Mouse (Mus musculus) neural tube, embryonic 11.5 days (tissue): ENCODE measurements around the gene Cacna1c. TPM values are rescaled to one million over a fixed set of nuclear protein-coding genes. Genes with fewer than 3 reads are reported as not detected.

ENCODE experiments used
- ATAC-seq: fragments of 200-750 bp; cut with Nextera tagmentation; 2 replicates; pipeline ENCODE4 v1.8.0; 2017; ENCODE audit warnings: moderate number of reproducible peaks, mild to moderate bottlenecking, moderate TSS enrichment, moderate library complexity; ENCODE audit not compliant: insufficient read depth, low FRiP score, low TSS enrichment
- DNase-seq: peaks from one replicate; pipeline ENCODE4 v3.0.0-alpha.2; 2015; ENCODE audit warnings: low spot score
- H3K27ac ChIP-seq: fragments of 300-500 bp; sonication (generic); 2 replicates; pipeline ENCODE4 v1.5.1; 2014; ENCODE audit warnings: low read depth, mild to moderate bottlenecking, low read length
- H3K27me3 ChIP-seq: fragments of 300-500 bp; sonication (generic); 2 replicates; pipeline ENCODE4 v1.6.1; 2014; ENCODE audit warnings: mild to moderate bottlenecking, low read length, mixed read lengths; ENCODE audit not compliant: control insufficient read depth, insufficient read depth
- H3K36me3 ChIP-seq: fragments of 300-500 bp; sonication (generic); 2 replicates; pipeline ENCODE4 v1.6.1; 2014; ENCODE audit warnings: mild to moderate bottlenecking, low read length, moderate library complexity, mixed read lengths; ENCODE audit not compliant: control insufficient read depth, insufficient read depth
- H3K4me1 ChIP-seq: fragments of 300-500 bp; sonication (generic); 2 replicates; pipeline ENCODE4 v1.6.1; 2014; ENCODE audit warnings: low read length, mixed read lengths; ENCODE audit not compliant: control insufficient read depth, insufficient read depth
- H3K4me2 ChIP-seq: fragments of 300-500 bp; sonication (generic); 2 replicates; pipeline ENCODE4 v1.6.1; 2014; ENCODE audit warnings: low read depth, mild to moderate bottlenecking, moderate library complexity
- H3K4me3 ChIP-seq: fragments of 300-500 bp; sonication (generic); 2 replicates; pipeline ENCODE4 v1.5.1; 2014; ENCODE audit warnings: low read depth, low read length
- H3K9ac ChIP-seq: fragments of 300-500 bp; sonication (generic); 2 replicates; pipeline ENCODE4 v1.6.1; 2014; ENCODE audit warnings: mild to moderate bottlenecking, low read length
- H3K9me3 ChIP-seq: fragments of 300-500 bp; sonication (generic); 2 replicates; pipeline ENCODE4 v1.6.1; 2016; ENCODE audit warnings: low read length; ENCODE audit not compliant: control insufficient read depth
- WGBS: fragments of 180-500 bp; shearing (Covaris S2); extraction: QIAGEN DNeasy Blood & Tissue Kit; methylation state at CpG from one replicate; pipeline ENCODE4 v1.1.7; 2014; 5-methylcytosine and 5-hydroxymethylcytosine counted together
- polyA plus RNA-seq: library from polyadenylated mRNA; unstranded; fragments of >200 nt; fragmentation: Nextera tagmentation; extraction: Ambion mirVana; gene quantifications from 2 replicates; pipeline ENCODE4 v1.2.1, GENCODE M21; 2014

Cacna1c gene
- polyA plus RNA-seq, 1 experiment from 2014 or later = 3.3 TPM

DNA sequence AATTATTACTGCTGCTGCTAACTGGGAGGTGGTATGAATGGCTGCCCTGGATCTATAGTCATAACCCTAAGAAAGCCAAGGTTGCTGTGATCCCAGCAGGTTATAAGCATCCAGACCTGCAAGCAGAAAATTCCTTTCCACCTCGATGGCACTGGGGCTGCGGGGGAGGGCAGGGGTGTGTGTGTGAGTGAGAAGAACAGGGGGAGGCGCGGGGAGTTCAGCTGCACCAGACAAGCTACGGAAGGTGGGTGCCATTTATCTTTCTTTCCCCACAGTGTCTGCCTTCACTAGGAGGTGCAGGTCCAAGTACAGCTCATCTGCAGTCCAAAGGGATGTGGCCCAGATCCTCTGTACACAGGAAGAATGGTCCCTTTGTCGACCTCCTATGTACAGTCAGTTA lies 473.9 kb downstream of the Cacna1c start:
- ATAC-seq = no peak
- 67% methylated on average over 6 of the region's 6 CpGs for WGBS
- no peaks in the 10 kb centered on the region for H3K9me3 ChIP-seq
- H3K4me1 ChIP-seq = no peaks in the 10 kb centered on the region; the same call in 1 of the 2 replicates
- H3K4me3 ChIP-seq = no peak overlapping the region
- no peaks in the 10 kb centered on the region for H3K36me3 ChIP-seq
- DNase-seq = no peak
- H3K27ac ChIP-seq = no peak overlapping the region
- no peaks in the 10 kb centered on the region for H3K27me3 ChIP-seq
- H3K9ac ChIP-seq = no peak overlapping the region
- no peak overlapping the region for H3K4me2 ChIP-seq

DNA sequence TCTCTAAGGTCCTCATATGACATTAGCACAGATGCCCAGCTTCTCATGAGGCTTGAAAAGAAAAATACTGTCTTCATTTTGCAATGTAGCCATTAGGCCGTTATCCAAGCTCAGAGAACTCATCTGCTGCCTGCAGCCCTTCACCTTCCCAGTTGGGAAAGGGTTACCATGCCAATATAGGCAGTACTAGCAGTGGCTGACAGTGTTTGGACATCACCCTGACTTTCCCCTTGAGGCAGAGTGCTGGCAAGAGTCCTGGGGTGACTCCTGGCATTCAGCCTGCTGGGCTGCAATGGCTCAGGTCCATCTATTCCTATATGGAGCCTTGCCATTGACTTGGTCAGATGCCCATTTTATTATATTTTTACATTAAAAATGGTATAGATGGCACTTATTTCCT lies 476.7 kb downstream of the Cacna1c start:
- ATAC-seq = no peak

DNA sequence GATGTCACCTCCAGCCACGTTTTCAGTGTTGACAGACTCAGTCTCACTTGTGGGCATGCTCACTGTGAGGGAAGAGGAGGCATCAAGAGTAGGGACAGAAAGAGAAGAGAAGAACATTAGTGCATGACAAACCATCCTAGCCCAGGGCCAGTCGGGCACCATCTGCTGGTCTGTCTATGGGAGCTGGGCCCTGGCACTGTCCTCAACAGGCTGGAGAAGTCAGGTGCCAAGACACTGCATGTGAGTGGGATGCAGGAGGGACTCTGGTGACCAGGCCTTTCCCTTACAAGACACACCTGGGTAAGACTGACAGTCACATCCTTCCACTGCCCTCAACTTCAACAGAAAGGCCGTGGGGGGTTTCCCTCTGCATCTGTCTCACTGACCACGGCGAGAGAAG lies 482.9 kb downstream of the Cacna1c start:
- no peaks in the 10 kb centered on the region for H3K9me3 ChIP-seq
- no peak overlapping the region for H3K27ac ChIP-seq
- no peak for DNase-seq
- H3K9ac ChIP-seq = no peak overlapping the region
- H3K36me3 ChIP-seq = no peaks in the 10 kb centered on the region
- no peaks in the 10 kb centered on the region for H3K4me1 ChIP-seq
- H3K27me3 ChIP-seq = no peaks in the 10 kb centered on the region
- WGBS = 85% methylated on average over 5 of the region's 5 CpGs
- H3K4me2 ChIP-seq = no peak overlapping the region
- no peak overlapping the region for H3K4me3 ChIP-seq
- no peak for ATAC-seq

More for the DNA sequence above, 476.7 kb downstream of the Cacna1c start:
- H3K9ac ChIP-seq = no peak overlapping the region
- no peaks in the 10 kb centered on the region for H3K27me3 ChIP-seq
- H3K4me3 ChIP-seq = no peak overlapping the region
- no peak overlapping the region for H3K4me2 ChIP-seq
- DNase-seq = no peak
- no peaks in the 10 kb centered on the region for H3K9me3 ChIP-seq
- no peaks in the 10 kb centered on the region for H3K36me3 ChIP-seq
- H3K27ac ChIP-seq = no peak overlapping the region
- WGBS = 83% methylated on average over 1 of the region's 1 CpGs
- no peaks in the 10 kb centered on the region for H3K4me1 ChIP-seq

DNA sequence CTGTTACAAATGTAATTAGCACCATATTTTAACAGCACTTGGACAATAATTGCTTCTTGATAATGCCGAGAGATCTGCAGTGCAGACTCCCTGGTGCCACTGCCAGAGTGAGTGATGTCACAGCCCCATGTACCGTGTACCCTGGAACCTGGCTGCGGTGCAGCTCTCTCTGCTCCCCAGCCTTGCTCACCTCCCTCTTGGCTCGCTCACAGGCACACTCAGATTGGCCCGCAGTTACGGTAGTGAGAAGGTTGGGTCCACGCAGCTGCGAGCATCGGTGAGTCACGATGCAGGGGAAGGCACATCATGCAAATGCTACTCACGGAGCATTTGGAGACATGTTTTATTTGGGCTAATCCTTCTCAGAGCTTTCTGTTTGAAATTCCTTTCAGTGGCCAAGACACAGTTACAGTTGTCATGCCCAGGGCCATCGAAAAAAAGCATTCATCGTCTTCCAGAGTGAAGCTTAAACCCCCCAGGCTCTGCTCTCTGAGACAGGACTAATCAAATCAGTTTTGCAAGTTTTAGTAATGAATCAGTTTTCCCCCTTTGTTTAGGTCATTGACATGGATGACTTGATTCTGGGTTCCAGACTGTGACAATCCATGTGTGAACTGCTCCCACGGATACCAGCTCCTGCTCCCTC lies 484.4 kb downstream of the Cacna1c start:
- no peak overlapping the region for H3K9ac ChIP-seq
- 91% methylated on average over 14 of the region's 14 CpGs for WGBS
- H3K9me3 ChIP-seq = no peaks in the 10 kb centered on the region
- no peaks in the 10 kb centered on the region for H3K4me1 ChIP-seq
- no peak overlapping the region for H3K4me2 ChIP-seq
- no peak overlapping the region for H3K4me3 ChIP-seq
- H3K27ac ChIP-seq = no peak overlapping the region
- H3K36me3 ChIP-seq = no peaks in the 10 kb centered on the region
- DNase-seq (no peak), ATAC-seq (no peak)
- no peaks in the 10 kb centered on the region for H3K27me3 ChIP-seq

DNA sequence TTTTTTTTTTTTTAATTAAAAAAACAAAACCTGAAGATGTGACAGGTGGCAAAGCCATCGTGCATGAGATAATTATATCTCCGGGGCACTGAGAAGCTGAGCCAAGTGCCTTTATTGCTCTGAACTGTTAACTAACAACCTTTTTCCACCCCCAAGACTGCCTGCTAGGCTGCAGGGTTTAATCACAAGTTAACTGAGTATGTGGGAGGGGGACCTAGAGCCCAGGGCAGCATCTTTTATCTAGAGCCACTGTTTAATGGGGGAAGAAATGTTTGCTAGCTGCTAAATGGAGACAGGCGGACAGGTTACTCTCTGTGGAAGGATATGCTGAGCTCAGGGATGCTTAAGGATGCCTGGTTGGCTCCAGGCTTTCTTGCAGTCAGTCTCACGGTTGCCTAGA lies 489.2 kb downstream of the Cacna1c start:
- Histone ChIP-seq H3K4me2 (no peak overlapping the region), H3K4me1 (no peaks in the 10 kb centered on the region), H3K27me3 (no peaks in the 10 kb centered on the region), H3K4me3 (no peak overlapping the region), H3K36me3 (no peaks in the 10 kb centered on the region), H3K27ac (no peak overlapping the region), H3K9me3 (no peaks in the 10 kb centered on the region), H3K9ac (no peak overlapping the region)
- DNase-seq (no peak), ATAC-seq (no peak)
- WGBS = 60% methylated on average over 4 of the region's 4 CpGs

DNA sequence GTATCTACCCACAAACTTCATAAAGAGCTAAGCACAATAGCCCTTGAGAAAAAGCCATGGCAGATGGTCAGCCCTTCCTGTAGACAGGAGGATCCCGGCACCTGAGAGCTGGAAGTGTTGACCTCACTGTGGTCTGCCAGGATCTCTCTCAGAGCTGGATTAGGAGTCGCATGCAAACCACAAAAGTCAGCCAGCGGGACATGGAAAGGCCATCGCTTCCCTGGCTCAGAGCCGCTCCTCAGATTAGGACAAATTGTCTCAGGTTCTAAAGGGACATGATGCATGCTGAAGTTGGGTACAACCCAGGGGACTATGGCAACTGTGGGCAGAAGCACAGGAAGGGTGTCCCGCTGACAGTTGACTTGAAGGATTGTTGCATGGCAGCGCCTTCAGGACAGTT lies 490.4 kb downstream of the Cacna1c start:
- no peak for DNase-seq
- H3K4me2 ChIP-seq = no peak overlapping the region
- WGBS = 92% methylated on average over 7 of the region's 7 CpGs

DNA sequence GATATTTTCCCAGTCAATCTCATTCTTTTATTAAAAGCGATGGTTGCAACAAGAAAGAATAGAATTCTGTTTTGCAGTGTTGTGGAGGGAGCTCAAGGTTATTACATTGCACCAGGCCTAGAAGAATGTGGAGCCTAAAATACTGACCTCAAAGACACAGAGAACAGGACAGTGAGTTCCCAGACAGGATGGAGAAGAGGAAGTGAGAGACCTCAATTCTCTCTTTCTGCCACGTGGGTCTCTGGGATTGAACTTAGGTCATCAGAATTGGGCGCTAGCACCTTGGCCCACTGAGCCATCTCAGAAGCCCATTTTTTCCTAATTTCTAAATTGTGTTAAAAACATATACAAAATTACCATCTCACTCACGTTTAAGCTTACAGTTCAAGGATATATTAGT lies 501.6 kb downstream of the Cacna1c start:
- DNase-seq (no peak), ATAC-seq (no peak)
- Histone ChIP-seq H3K27ac (no peak overlapping the region), H3K27me3 (no peaks in the 10 kb centered on the region), H3K36me3 (no peaks in the 10 kb centered on the region), H3K9ac (no peak overlapping the region), H3K9me3 (no peaks in the 10 kb centered on the region), H3K4me1 (no peaks in the 10 kb centered on the region), H3K4me2 (no peak overlapping the region), H3K4me3 (no peak overlapping the region)
- WGBS = 89% methylated on average over 4 of the region's 4 CpGs

More for the DNA sequence above, 490.4 kb downstream of the Cacna1c start:
- ATAC-seq = no peak
- H3K9ac ChIP-seq = no peak overlapping the region
- no peaks in the 10 kb centered on the region for H3K27me3 ChIP-seq
- no peaks in the 10 kb centered on the region for H3K36me3 ChIP-seq
- no peak overlapping the region for H3K27ac ChIP-seq
- H3K4me1 ChIP-seq = no peaks in the 10 kb centered on the region
- no peak overlapping the region for H3K4me3 ChIP-seq
- no peaks in the 10 kb centered on the region for H3K9me3 ChIP-seq

DNA sequence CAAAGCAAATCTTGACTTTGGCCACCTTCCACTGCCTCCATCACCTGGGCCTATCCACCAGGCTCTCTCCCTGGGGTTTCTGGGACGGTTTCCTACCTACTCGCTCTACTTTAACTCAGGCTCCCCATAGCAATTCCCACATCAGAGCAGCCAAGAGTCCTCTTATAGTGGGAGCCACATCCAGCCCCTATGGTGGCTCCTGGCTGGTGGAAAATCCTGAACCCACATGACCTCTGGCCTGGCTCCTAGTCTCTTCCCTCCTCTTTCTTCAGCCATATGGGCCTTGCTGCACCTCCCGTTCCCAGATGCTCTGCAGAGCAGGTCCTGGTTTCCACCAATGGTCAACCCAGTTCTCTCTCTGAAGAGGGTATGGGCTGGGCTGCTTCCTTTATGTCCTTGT lies 506.8 kb downstream of the Cacna1c start:
- Histone ChIP-seq H3K4me2 (no peak overlapping the region), H3K36me3 (no peaks in the 10 kb centered on the region), H3K9me3 (no peaks in the 10 kb centered on the region), H3K4me1 (no peaks in the 10 kb centered on the region), H3K27ac (no peak overlapping the region), H3K9ac (no peak overlapping the region), H3K4me3 (no peak overlapping the region), H3K27me3 (no peaks in the 10 kb centered on the region)
- ATAC-seq = no peak
- 80% methylated on average over 3 of the region's 3 CpGs for WGBS
- DNase-seq = no peak

DNA sequence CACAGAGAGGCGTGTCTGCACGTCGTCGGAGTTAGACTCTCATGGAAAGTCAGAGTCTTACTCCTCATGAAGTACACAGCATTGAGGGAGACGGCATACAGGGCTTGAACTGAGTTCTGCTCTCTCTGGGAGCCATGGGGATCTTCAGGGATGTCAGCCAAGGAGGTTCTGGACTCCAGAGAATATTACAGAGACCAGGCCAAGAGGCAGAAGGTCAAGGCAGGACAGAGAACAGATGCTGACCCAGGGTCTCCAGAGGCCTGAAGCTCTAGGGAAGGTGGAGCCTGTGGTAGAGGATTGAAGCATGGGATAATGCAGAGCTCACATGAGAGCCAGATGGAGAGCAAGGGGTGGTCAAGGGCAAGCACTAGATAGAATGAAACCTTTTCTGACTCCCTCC lies 507.4 kb downstream of the Cacna1c start:
- Histone ChIP-seq H3K27me3 (no peaks in the 10 kb centered on the region), H3K9ac (no peak overlapping the region), H3K4me2 (no peak overlapping the region), H3K36me3 (no peaks in the 10 kb centered on the region), H3K9me3 (no peaks in the 10 kb centered on the region), H3K4me3 (no peak overlapping the region), H3K4me1 (no peaks in the 10 kb centered on the region), H3K27ac (no peak overlapping the region)
- WGBS = 86% methylated on average over 5 of the region's 5 CpGs
- ATAC-seq (no peak), DNase-seq (no peak)
